Mouse (Mus musculus) liver, embryonic 12.5 days (tissue): ENCODE measurements around the gene Fam216b. TPM values are rescaled to one million over a fixed set of nuclear protein-coding genes. Genes with fewer than 3 reads are reported as not detected.

ENCODE experiments used
- ATAC-seq: fragments of 200-750 bp; cut with Nextera tagmentation; 2 replicates; pipeline ENCODE4 v1.8.0; 2017; ENCODE audit warnings: moderate number of reproducible peaks, mild to moderate bottlenecking, moderate library complexity
- H3K27ac ChIP-seq: fragments of 300-500 bp; sonication (generic); 2 replicates; pipeline ENCODE4 v1.5.1; 2016; ENCODE audit warnings: mild to moderate bottlenecking
- H3K27me3 ChIP-seq: fragments of 300-500 bp; sonication (generic); replicated peaks from 2 replicates; pipeline ENCODE4 v1.6.1; 2016; ENCODE audit warnings: mild to moderate bottlenecking, moderate library complexity
- H3K36me3 ChIP-seq: fragments of 300-500 bp; sonication (generic); 2 replicates; pipeline ENCODE4 v1.6.1; 2016; ENCODE audit warnings: mild to moderate bottlenecking, moderate library complexity
- H3K4me1 ChIP-seq: fragments of 300-500 bp; sonication (generic); 2 replicates; pipeline ENCODE4 v1.6.1; 2016
- H3K4me2 ChIP-seq: fragments of 300-500 bp; sonication (generic); 2 replicates; pipeline ENCODE4 v1.6.1; 2016; ENCODE audit warnings: mild to moderate bottlenecking, moderate library complexity
- H3K4me3 ChIP-seq: fragments of 300-500 bp; sonication (generic); 2 replicates; pipeline ENCODE4 v1.5.1; 2016; ENCODE audit warnings: mild to moderate bottlenecking, moderate library complexity
- H3K9ac ChIP-seq: fragments of 300-500 bp; sonication (generic); 2 replicates; pipeline ENCODE4 v1.6.1; 2016; ENCODE audit warnings: mild to moderate bottlenecking, moderate library complexity
- H3K9me3 ChIP-seq: fragments of 300-500 bp; sonication (generic); replicated peaks from 2 replicates; pipeline ENCODE4 v1.6.1; 2016; ENCODE audit warnings: mild to moderate bottlenecking, moderate library complexity
- WGBS: fragments of 180-500 bp; shearing (Covaris S2); methylation state at CpG from one replicate; pipeline ENCODE4 v1.1.7; 2016; ENCODE audit not compliant: insufficient replicate concordance; 5-methylcytosine and 5-hydroxymethylcytosine counted together
- polyA plus RNA-seq: library from polyadenylated mRNA; unstranded; fragments of >200 nt; fragmentation: Nextera tagmentation; extraction: Ambion mirVana; gene quantifications from 2 replicates; pipeline ENCODE4 v1.2.1, GENCODE M21; 2016

Gene Fam216b
- polyA plus RNA-seq = not detected in 2 replicates

DNA sequence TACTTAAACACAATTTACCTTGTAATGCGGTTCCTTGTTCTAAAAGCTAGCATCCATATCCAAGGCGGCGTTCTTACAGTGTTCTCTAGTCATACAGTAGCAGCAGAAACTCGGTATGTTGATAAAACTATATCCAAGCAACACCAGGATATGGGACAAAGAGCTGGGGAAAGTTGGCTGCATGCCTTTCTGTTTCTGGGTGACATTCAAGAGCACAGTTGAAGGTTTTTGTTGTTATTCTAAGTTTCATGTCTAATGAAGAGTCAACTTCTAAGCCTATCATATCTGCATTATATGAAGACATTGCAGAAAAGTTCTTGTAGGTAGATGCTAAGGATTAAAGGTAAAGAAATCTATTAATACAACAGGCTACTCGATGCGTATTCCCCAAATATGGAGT lies at the start of gene Fam216b:
Gene Fam216b, minus strand, starts transcription at position 101 of the 400 bp plus-strand sequence.
- no peak within 1 kb of the TSS for H3K4me3 ChIP-seq
- no peak for ATAC-seq
- 66% methylated on average over 6 of the region's 6 CpGs for WGBS
- no peaks in the 10 kb centered on the region for H3K27me3 ChIP-seq
- no peaks in the 10 kb centered on the region for H3K36me3 ChIP-seq
- H3K4me2 ChIP-seq = no peak within 1 kb of the TSS
- H3K27ac ChIP-seq = no peak within 1 kb of the TSS
- no peaks in the 10 kb centered on the region for H3K4me1 ChIP-seq
- no peaks in the 10 kb centered on the region for H3K9me3 ChIP-seq
- no peak within 1 kb of the TSS for H3K9ac ChIP-seq

DNA sequence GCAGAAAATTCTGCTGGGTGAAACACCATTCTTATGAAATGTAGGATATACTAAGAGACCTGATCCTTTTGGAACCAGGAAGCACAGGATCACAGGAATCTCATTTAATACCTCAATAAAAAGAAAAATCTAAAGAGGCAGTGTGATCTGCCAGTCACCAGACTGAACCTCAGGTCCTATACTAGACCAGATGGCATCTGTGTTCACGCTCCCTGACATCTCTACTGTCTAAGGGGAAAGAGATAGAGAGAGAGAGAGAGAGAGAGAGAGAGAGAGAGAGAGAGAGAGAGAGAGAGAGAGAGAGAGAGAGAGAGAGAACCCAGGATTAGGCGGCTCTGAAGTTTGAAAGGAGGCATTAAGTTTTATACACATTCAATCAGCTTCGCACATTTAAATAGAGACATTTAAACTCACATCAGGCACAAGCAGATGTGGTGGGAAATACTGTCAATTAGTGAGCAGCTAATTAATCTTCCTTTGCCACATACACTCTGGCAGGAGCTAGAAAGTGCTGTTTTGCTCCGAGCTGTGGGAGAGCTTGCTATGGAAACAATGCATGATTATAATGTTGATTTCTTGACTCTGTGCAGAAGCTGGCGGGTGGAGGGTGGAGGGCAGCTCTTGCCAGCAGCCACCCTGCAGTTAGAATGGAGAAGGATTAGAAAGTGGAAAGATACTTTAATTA lies 43.7 kb upstream of the Fam216b start:
- 51% methylated on average over 5 of the region's 5 CpGs for WGBS
- Histone ChIP-seq H3K27me3 (no peaks in the 10 kb centered on the region), H3K4me2 (no peak overlapping the region), H3K27ac (no peak overlapping the region), H3K36me3 (no peaks in the 10 kb centered on the region), H3K4me1 (no peaks in the 10 kb centered on the region), H3K9ac (no peak overlapping the region), H3K4me3 (no peak overlapping the region), H3K9me3 (no peaks in the 10 kb centered on the region)
- ATAC-seq = no peak

DNA sequence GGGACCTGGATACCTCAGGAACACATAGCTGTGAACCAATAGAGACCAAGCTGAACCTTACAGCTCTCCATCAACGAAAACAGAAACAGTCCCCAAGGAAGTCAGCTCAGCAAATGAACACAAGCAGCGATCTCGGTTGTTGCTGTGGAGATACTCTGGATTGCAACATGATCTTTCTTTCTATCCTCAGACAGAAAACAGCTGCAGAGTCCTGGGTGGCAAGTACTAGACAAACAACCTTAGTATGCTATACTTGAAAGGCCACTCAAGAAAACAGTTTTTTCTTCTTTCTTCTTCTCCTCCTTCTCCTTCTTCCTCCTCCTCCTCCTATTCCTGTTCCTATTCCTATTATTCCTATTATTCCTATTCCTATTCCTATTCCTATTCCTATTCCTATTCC lies 37.9 kb upstream of the Fam216b start:
- Histone ChIP-seq H3K27ac (no peak overlapping the region), H3K4me2 (no peak overlapping the region), H3K36me3 (no peaks in the 10 kb centered on the region), H3K9ac (no peak overlapping the region), H3K27me3 (no peaks in the 10 kb centered on the region), H3K4me1 (no peaks in the 10 kb centered on the region), H3K4me3 (no peak overlapping the region), H3K9me3 (no peaks in the 10 kb centered on the region)
- WGBS = 61% methylated on average over 3 of the region's 3 CpGs
- no peak for ATAC-seq

DNA sequence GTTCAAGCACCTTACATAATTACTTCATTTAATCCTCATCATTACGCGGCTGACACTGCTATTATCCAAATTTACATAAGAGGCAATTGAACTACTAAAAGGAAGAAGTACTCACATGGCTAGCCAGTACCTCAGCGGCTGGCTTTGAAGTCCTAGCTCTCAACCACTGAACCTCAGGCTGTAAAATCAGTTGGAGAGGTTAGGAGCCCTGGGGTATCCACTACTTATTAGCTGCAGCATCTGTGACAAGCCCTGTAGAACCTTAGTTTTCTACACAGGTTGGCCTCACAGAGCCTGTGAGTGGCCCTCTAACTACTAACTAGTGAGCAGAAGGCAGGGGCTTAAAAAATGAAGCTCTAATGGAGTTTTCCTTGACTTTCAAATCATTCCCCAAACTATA lies 31.5 kb upstream of the Fam216b start:
- H3K9ac ChIP-seq = no peak overlapping the region
- no peak for ATAC-seq
- no peak overlapping the region for H3K4me2 ChIP-seq
- H3K4me3 ChIP-seq = no peak overlapping the region
- 57% methylated on average over 3 of the region's 3 CpGs for WGBS
- no peaks in the 10 kb centered on the region for H3K9me3 ChIP-seq
- no peaks in the 10 kb centered on the region for H3K36me3 ChIP-seq
- no peaks in the 10 kb centered on the region for H3K4me1 ChIP-seq
- H3K27ac ChIP-seq = no peak overlapping the region
- H3K27me3 ChIP-seq = no peaks in the 10 kb centered on the region

DNA sequence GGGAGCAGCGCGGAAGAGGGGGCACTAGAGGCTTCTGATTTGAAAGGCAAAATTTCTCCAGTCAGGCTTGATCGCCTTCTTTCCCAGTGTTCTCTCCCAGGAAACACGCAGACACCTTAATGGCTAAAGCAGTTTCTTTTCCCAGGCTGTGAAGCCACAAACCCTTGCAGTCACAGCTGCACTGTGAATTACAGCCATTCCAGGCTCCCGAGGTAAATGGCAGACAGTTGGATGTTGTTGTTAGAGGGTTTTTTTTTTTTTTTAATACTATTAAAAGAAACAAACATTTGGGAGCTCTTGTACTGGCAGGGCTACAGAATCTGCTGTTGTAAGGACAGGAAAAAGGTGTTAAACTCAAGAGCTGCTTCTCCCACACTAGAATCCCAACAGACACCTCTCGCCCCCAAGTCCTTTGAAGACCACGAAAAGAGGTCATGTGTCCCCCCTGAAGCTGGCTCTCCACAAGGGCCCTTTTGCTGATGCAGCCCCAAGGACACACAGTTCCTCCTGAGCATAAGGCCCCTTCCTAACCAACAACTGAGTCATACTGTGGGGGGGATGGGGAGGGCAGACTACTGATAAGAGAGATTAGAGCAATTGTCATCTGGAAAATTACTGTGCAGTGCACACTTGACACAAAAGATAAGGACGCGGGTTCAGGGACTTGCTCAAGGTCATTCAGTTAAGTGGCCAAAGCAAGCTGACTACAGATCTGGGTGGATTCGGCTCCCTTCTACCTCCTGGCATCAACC lies 30.8 kb upstream of the Fam216b start:
- Histone ChIP-seq H3K4me2 (no peak overlapping the region), H3K9me3 (no peaks in the 10 kb centered on the region), H3K27me3 (no peaks in the 10 kb centered on the region), H3K9ac (no peak overlapping the region), H3K4me3 (no peak overlapping the region), H3K27ac (no peak overlapping the region), H3K4me1 (no peaks in the 10 kb centered on the region), H3K36me3 (no peaks in the 10 kb centered on the region)
- WGBS = 48% methylated on average over 10 of the region's 10 CpGs
- no peak for ATAC-seq

DNA sequence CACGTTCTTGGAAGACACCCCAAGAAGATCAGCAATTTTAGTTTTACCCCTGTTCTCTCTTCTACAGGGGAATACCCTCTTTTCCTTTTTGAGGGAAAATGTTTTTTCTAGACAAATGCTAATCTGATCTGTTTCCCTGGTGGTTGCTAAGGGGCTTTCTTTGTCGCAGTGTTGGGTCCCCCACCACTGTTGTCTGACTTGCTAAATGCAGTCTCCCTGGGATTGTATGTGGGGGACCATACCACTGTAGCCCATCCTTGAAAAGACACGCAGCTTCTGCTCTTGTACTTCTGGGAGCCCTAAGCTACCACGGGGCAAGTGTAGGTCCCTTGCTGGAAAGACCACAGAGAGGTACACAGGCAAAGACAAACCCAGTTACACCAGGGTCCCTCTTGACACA lies 28.9 kb upstream of the Fam216b start:
- WGBS = 67% methylated on average over 4 of the region's 4 CpGs
- no peaks in the 10 kb centered on the region for H3K36me3 ChIP-seq
- ATAC-seq = no peak
- H3K9me3 ChIP-seq = no peaks in the 10 kb centered on the region
- no peak overlapping the region for H3K4me2 ChIP-seq
- no peak overlapping the region for H3K4me3 ChIP-seq
- no peaks in the 10 kb centered on the region for H3K27me3 ChIP-seq
- H3K4me1 ChIP-seq = no peaks in the 10 kb centered on the region
- H3K27ac ChIP-seq = no peak overlapping the region
- no peak overlapping the region for H3K9ac ChIP-seq

DNA sequence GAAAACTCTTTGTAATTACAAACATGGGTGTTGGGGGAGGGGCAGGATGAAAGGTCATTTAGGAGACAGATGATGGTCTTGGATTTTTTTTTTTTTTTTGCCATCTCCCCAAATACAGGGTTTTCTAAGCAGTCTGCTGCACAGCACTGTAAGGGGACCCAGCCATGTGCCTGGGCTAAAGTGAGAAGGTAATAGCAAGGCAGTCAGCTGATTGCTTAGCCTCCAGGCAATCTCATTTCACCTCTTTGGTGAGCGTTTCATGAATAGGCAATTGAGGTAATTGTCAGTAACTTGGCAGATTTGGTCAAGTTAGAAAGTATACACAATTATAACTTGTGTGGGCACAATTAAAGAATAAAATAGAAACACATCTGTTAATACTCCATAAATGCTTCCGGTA lies 28.5 kb upstream of the Fam216b start:
- H3K27ac ChIP-seq = no peak overlapping the region
- WGBS = 80% methylated on average over 2 of the region's 2 CpGs
- no peak overlapping the region for H3K9ac ChIP-seq
- ATAC-seq = no peak
- H3K9me3 ChIP-seq = no peaks in the 10 kb centered on the region
- H3K4me1 ChIP-seq = no peaks in the 10 kb centered on the region
- no peaks in the 10 kb centered on the region for H3K36me3 ChIP-seq
- no peak overlapping the region for H3K4me2 ChIP-seq
- H3K4me3 ChIP-seq = no peak overlapping the region
- H3K27me3 ChIP-seq = no peaks in the 10 kb centered on the region

DNA sequence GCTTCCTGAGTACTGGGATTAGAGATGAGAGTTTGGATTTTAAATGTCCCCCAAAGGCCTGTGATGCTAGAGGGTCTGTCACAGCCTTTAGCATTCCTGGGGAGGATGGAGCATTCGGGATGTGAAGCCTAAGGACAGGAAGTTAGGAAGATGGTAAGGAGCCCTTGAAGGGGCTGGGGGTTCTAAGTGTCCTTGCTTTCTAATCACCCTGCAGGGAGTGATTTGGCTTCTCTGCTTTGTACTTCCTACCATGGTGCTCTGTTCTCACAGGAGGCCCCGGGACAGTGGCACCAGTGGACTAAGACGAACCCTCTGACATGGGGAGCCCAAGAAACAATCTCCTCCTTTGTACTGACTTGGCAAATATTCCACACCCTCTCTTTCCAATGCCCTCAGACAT lies 23.7 kb upstream of the Fam216b start:
- no peak overlapping the region for H3K4me3 ChIP-seq
- no peaks in the 10 kb centered on the region for H3K27me3 ChIP-seq
- no peak overlapping the region for H3K4me2 ChIP-seq
- H3K9me3 ChIP-seq = no peaks in the 10 kb centered on the region
- H3K9ac ChIP-seq = no peak overlapping the region
- no peaks in the 10 kb centered on the region for H3K4me1 ChIP-seq
- no peak overlapping the region for H3K27ac ChIP-seq
- ATAC-seq = no peak
- no peaks in the 10 kb centered on the region for H3K36me3 ChIP-seq
- WGBS = 63% methylated on average over 3 of the region's 3 CpGs

DNA sequence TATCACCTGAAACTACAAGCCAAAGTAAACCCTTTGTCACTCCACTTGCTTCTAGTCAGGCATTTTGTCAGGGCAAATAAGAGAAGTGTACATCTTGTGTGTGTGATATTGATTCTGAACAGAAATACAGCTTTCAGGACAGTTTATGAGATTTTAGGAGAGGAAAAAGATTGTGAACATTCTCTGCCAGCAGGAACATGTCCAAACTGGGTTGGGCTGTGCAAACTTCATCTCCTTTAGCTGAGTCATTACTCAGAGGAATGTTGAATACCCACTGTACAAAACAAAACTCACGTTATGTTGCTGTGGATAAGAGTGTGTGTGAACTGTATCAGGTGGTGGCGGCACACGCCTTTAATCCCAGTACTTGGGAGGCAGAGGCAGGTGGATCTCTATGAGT lies 22.1 kb upstream of the Fam216b start:
- Histone ChIP-seq H3K9me3 (no peaks in the 10 kb centered on the region), H3K9ac (no peak overlapping the region), H3K4me2 (no peak overlapping the region), H3K27ac (no peak overlapping the region), H3K27me3 (no peaks in the 10 kb centered on the region), H3K4me3 (no peak overlapping the region), H3K4me1 (no peaks in the 10 kb centered on the region), H3K36me3 (no peaks in the 10 kb centered on the region)
- 81% methylated on average over 3 of the region's 3 CpGs for WGBS
- ATAC-seq = no peak

DNA sequence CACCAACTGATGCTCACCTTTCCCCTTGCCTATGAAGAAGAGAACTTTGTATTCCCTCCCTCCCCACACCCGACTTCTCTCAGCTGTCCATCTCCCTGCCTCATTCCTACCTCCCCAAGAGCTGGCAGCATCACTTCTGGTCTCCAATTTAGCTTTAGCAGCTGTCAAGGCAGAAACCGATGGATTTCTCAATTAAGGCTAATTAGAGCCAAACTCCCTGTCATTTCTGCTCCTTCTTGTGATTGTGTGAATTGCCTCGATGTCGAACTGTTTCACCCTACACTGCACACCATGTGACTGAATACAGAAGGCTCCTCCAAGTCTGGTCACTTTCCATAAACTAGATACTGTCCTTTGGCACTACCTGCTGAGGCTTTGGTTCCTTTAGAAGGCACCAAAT lies 20.6 kb upstream of the Fam216b start:
- Histone ChIP-seq H3K4me1 (no peaks in the 10 kb centered on the region), H3K27me3 (no peaks in the 10 kb centered on the region), H3K4me2 (no peak overlapping the region), H3K27ac (no peak overlapping the region), H3K4me3 (no peak overlapping the region), H3K9ac (no peak overlapping the region), H3K9me3 (no peaks in the 10 kb centered on the region), H3K36me3 (no peaks in the 10 kb centered on the region)
- ATAC-seq = no peak
- WGBS = 65% methylated on average over 4 of the region's 4 CpGs

DNA sequence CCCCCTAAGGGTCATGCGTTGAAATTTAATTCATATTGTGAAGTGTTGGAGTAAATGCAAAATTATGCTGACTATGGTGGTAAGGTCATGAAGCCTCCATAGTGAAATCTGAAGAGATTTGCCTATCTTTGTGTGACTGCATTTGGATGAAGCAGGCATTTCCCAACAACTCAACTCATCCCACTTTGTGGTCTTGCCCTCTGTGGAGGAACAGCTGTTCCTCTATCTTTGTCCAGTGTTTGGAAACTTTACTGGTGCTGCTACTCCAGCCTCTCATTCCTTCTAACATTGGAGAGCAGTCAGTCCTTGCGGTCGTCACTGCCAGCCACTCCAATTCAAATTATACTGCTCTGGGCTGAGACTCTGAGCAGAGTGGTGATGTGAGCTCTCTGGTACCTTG lies 19.6 kb upstream of the Fam216b start:
- Histone ChIP-seq H3K27ac (no peak overlapping the region), H3K27me3 (no peaks in the 10 kb centered on the region), H3K4me1 (no peaks in the 10 kb centered on the region), H3K9ac (no peak overlapping the region), H3K36me3 (no peaks in the 10 kb centered on the region), H3K9me3 (no peaks in the 10 kb centered on the region), H3K4me3 (no peak overlapping the region), H3K4me2 (no peak overlapping the region)
- ATAC-seq = no peak
- WGBS = 71% methylated on average over 3 of the region's 3 CpGs

DNA sequence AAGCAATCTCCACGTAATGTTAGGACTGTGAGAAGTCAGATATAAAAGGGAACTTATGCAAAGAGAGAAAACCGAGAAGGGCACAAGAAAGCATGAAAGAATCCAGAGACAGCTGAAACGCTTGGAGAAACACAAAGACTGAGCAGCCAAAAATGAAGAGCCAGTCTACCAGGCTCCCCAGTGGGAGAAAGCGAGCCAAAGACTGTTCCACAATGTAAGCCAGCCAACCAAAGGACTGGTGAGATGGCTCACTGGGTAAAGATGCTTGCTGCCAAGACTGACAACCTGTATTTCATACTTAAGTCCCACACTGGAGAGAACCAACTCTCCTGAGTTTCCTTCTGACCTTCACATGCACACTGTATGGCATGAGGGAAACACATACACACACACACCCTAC lies 784 bp upstream of the Fam216b start:
- WGBS = 53% methylated on average over 4 of the region's 4 CpGs
- no peaks in the 10 kb centered on the region for H3K27me3 ChIP-seq
- no peaks in the 10 kb centered on the region for H3K9me3 ChIP-seq
- H3K9ac ChIP-seq = no peak overlapping the region
- H3K4me3 ChIP-seq = no peak overlapping the region
- no peak overlapping the region for H3K4me2 ChIP-seq
- no peaks in the 10 kb centered on the region for H3K36me3 ChIP-seq
- H3K27ac ChIP-seq = no peak overlapping the region
- ATAC-seq = no peak
- H3K4me1 ChIP-seq = no peaks in the 10 kb centered on the region
